Mouse (Mus musculus) neutrophil, adult 5-6 weeks (primary cell): ENCODE data around the gene Mapre3. TPM values are rescaled to one million over a fixed set of nuclear protein-coding genes. Genes with fewer than 3 reads are reported as not detected.
A peak's percentile ranks its signal among the peaks of the same experiment; 100 is the strongest.

Source experiments
- ATAC-seq: fragments of 151-379, 151-347 bp; 2 replicates; pipeline ENCODE4 v1.8.0; 2017; ENCODE audit warnings: mild to moderate bottlenecking, moderate TSS enrichment; ENCODE audit not compliant: insufficient number of reproducible peaks, poor library complexity, low FRiP score, severe bottlenecking; ENCODE audit errors: extremely low read depth
- total RNA-seq: library from RNA; stranded (forward); fragments of 200-1000 nt; gene quantifications from 2 replicates; pipeline ENCODE4 v1.2.3, GENCODE M21; 2017

Gene Mapre3
- total RNA-seq, result 1.7 and 3.0 TPM in 2 replicates

DNA sequence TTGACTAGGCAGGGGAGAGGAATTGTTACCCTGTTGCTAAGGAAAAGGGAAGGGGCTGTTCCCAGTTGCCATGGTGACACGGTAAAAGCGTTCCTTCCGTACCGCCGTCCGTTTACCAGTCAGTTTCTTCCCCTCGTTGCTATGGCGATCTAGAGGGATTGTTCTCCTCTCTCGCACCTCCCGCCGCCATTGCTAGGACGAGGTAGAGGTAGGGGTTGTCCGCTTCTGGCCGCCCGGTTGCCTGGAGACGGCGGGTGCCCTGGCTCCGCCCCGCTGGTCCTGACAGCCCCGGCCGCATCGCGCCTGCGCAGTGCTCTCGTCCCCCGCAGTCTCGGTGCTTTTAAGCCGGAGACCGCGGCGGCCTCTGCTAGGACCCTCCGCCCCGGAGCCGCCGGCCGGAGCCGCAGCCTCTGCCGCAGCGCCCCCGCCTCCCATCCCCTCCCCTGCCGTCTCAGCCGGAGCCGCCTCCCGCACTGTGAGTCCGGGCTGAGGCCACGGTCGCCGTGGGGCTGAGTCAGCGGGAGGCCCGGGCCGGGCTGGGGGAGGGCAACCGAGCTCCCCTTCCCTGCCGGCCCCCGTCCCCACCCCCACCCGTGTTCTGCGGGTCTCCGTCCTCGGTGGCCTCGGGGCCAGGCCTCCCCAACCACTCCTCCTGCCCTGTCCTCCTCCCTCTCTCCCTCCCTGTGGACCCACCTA is at the start of gene Mapre3:
Gene Mapre3, plus strand, starts transcription at position 218 of the 696 bp plus-strand sequence.
- ATAC-seq, result peak; percentile 79

DNA sequence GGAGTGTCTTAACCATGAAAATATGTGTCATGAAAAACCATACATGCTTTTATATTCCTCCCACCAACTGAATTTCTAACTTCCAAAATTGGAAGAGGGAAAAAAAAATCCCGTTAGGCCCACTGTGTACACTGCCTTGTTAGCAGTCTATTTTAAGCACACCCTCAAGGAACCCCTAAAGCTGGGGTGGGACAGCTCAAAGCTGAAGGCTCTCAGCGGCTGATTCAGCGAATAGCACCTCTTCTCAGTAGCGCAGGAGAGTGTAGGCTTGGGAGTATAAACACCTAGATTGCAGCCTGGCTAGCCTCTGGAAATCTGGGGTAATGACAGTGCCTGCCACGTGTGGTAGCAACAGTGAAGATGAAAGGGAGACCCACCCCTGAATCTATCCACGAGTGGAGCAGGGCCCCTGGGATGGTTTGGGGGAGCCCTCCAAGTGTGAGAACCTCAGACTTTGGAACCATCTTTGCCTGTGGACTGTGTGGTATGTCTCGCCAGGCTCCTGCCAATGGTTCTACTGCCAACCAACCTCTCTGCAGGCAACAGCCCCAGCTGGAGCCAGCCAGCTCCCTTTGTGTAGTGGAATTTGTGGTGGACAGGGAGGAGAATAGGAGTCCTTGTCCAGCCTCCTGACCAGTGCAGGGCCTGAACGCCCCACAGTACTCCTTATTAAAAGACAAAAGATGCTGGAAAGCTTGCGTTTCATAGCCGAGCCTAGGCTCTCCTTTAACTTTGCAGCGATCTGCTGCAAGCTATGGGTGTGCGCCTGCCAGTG is 48.7 kb upstream of the Mapre3 start:
- ATAC-seq, result no peak

DNA sequence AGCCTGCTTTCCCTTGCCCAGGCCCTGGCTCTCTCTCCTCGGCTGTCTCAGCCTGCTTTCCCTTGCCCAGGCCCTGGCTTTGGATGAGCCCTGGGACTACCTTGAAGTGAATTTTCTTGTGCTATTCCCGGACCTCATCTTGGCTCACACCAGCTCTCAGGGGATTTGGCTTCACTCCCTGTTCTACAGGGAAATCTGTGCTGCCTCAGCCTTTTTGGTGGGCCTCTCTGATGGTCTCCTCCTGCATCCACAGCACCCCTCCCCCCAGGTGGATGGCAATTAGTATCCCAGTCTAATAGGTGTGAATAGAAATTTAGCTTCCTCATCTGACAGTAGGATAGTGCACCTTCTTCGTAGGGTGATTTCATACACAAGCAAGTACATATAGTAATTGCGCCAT is 46.4 kb upstream of the Mapre3 start:
- ATAC-seq, result no peak

DNA sequence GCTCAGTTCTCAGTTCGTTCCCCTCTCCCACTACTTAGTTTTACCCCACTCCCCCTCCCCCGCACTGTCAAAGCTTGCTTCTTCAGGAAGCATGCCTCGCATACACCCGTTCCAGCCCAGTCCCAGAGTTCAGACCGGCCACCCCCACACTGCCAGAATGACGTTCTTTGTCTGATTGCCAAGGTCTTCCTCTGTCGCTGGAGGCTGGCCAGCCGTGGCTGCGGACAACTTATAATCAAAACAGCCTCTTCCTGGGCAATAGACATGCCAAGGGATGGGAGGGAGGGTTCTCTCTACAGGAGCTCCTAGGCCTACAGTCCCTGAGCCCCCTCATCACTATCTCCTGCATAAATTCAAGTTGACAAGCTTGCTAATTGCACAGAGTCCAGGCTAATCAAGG is 45.8 kb upstream of the Mapre3 start:
- no peak for ATAC-seq

DNA sequence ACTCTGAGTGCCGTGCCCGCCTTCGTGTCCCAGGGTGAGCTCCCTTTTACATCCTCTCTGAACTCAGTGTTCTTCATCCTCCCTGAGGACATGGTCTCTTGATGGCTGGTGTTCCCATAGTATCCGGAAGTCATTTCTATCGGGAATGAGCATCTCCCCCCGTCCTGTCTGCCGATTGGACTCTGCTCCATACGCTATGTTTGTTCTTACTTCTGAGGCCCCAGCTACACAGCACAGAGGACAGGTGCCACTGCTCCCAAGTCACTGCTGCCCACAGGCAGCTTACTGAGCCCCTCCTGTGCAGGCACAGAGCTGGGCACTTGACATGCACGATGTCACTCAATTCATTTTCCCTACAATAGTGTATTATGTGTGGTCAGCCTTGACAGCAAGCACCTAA is 45.4 kb upstream of the Mapre3 start:
- ATAC-seq, result no peak

- ATAC-seq, result peak; percentile 52; the same call in 1 of the 2 replicates
Measured at GRCm38 (mm10) chr5:30774601-30775371, 39.7 kb upstream of the Mapre3 start.

- no peak for ATAC-seq
Measured at GRCm38 (mm10) chr5:30780699-30781098, 33.7 kb upstream of the Mapre3 start.

GRCm38 (mm10) chr5:30781147-30781546 is 33.3 kb upstream of the Mapre3 start:
- ATAC-seq, result no peak

DNA sequence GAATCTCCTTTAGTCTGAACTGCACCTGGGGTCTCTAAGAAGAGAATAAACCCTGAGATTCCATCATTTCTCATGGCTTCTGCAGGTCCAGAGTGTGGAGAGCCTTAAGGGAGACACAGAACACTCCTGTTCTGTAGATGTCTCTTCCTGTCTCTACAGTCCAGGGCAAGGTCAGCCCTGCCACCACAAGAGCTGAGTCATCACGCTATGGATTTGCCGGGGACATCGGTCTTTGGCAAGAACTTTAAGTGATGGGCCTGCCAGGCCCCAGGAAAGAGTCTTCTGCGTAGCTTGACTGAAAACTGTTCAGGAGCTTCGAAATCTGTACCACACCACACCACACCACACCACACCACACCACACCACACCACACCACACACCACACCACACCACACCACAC is 27.1 kb upstream of the Mapre3 start:
- ATAC-seq, result no peak

GRCm38 (mm10) chr5:30790047-30790446 is 24.4 kb upstream of the Mapre3 start:
- no peak for ATAC-seq

DNA sequence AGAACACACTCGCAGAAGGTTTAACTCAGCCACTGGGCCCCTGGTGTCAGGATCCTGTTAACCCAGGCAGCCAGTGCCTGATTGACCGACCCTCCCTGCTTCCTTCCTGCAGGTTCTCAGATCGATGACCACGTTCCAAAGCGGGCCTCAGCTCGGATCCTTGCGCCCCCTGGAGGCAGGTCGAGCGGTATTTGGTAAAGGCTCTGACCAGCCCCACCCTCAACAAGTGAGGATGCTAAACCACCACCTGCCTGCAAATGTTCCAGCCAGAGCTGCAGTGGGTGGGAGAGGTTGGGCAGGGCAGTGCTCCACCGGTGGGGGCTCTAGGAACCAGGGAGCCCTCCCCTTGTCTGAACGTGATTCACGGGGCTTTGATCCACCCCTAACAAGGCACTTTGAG is 18.3 kb upstream of the Mapre3 start:
- ATAC-seq, result no peak

GRCm38 (mm10) chr5:30797482-30797881 is 17.0 kb upstream of the Mapre3 start:
- no peak for ATAC-seq

DNA sequence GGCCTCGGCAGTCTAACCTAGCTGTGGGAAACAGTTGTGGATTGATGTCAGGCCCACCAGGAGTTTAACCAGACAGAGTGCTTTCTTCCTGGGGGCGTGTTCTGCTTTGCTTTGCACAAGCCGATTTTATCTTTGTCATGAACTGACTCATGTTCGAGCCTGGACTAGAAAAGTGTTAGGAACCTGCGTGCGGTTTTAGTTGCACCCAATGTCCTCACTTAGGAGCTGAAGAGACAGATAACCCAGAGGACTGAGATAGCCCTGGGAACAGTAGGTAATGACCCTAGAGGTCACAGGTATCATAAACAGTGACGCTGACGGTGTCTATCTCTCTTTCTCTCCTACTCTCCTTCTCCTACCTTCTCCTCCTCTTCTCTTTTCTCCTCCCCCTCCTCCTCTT is 16.5 kb upstream of the Mapre3 start:
- no peak for ATAC-seq

DNA sequence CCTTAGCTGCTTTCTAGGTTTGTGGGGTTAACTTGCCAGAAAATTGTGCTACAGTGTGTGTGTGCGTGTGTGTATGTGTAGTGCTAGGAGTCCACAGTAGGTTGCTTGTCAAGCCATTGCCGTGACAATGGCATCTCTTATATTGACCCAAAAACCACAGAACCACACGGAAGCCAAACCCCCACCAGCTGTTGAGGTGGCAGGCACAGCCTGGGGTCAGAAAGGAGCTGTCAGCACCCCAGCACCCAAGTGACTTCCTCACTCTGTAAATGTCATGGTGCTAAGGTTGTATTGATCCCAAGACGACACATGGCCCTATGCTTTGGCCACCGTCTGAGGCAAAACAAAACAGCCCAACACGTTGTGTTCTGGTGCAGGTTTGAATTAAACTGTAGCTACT is 15.5 kb upstream of the Mapre3 start:
- no peak for ATAC-seq

GRCm38 (mm10) chr5:30802724-30803467 is 11.5 kb upstream of the Mapre3 start:
- ATAC-seq, result no peak

GRCm38 (mm10) chr5:30806106-30806505 is 8.3 kb upstream of the Mapre3 start:
- peak; percentile 86 for ATAC-seq

GRCm38 (mm10) chr5:30815120-30815465 is 652 bp downstream of the Mapre3 start:
- ATAC-seq, result no peak

- ATAC-seq, result no peak
Measured at GRCm38 (mm10) chr5:30816261-30816791, 1.9 kb downstream of the Mapre3 start.

- ATAC-seq, result no peak
Measured at GRCm38 (mm10) chr5:30818758-30819309, 4.4 kb downstream of the Mapre3 start.
